Mouse (Mus musculus) retina, embryonic 14.5 days (tissue): ENCODE data around the gene Pappa2.

Experiments used
- DNase-seq: peaks from one replicate; pipeline ENCODE4 v3.0.0-alpha.2; 2015; ENCODE audit warnings: low spot score

The Pappa2 gene

DNA sequence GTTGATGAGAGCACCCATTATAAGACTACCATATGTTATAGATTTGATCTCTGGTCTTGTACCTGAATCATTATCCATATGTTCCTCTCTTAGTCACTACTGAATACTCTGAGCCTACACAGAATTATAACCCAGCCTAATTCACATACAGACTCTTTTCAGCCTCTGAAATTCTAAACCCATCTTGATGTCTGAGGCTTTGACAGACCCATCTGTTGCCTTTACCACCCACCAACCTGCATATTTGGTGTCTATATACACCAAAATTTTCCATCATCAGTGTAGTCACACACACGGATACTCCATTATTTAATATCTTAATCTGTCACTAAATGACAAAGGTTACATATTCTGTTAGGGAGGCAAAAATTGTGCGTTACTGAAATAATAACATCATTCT lies 69.6 kb downstream of the Pappa2 start:
- DNase-seq, result no peak

DNA sequence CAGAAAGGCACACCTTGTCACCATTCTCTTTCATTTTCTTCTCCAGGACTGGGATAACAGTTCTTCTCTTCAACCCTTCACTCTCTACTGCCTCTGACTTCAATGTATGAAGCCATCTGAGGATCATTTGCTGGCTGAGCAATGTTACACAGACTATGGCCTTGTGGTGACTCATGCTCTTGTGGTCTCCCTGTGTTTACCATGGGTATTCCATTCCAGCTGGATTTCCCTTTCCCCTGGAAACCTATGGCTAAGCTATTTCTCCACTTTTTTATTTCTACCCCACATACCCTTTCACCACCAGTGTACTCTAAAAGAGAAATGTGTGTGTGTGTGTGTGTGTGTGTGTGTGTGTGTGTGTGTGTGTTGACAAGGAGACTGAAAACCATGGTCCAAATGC lies 83.0 kb downstream of the Pappa2 start:
- no peak for DNase-seq

DNA sequence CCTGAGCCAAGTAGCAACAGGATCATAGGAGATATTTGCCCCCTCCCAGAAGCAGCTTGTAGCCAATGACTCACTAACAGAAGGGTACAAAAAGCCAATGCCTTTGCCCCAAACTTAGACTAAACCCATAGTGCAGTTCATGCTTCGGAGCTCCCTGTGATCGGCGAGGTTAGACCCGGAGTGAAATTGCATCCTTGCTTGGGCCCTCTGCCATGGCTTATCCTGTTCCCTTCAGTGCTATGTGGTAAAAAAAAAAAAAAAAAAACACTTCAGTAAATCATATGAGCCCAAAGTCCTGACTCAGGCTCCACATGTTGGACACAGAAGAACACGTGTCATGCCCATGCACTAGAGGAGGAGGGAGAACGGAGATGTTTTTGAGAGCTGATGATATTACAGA lies 85.8 kb downstream of the Pappa2 start:
- no peak for DNase-seq

GRCm38 (mm10) chr1:158875487-158875886 lies 104.8 kb downstream of the Pappa2 start:
- no peak for DNase-seq

DNA sequence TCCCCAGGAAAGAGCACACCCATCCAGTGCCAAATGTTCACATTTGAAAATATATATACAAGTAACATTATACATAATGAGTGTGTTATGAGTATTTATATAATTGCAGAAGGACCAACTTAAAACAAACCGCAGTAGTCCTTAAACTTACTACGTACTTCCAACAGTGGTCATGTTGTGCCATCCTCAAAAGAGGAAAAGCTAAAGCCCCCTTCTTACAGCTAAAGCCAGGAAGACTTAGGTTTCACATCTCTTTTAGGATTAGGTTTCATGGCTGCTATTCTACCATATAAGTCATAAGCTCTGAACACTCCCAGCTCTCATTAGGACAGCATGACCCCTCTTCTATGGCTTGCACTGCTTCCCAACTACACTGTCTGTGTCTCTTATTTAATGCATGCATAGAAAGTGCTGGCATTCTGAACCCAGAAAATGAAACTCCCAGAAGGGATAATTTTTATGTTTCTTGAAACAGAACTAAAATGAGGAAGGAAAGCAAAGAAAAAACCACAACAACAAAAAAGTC lies 105.7 kb downstream of the Pappa2 start:
- no peak for DNase-seq

DNA sequence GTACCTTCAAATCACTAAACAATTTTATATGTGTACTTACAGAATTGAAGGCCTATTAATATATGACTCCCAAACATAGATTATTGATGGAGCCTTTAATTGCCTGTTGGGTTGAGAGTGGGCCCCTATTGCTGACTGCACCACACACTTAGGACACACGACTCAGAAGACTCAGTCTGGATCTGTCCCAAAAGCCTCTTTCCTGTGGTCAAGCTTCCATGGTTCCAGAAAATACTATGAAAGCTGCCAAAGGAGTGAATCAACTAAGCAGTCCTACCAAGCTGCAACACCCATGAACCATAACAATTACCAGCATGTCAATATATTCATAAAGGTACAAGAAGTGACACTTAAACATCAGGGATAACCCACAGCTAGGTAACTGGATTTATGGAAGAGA lies 106.7 kb downstream of the Pappa2 start:
- DNase-seq, result no peak

DNA sequence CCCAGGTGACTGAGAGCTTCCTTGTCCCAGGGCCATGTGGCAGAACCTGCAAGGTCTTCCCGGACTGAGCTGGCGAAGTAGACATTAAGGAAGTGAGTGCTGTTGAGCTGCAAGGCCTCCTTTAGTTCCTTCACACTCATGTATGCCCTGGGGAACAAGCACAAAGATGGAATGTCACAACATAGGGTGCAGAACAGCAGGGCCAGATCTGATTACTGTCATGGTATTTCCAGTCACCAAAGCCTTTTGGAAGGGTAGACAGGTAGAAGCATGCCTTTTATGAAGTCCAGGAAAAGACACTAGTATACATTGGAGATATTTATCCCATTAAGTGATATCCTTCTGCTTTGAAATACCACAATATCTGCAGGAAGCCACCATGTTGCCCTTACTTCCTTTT lies 108.9 kb downstream of the Pappa2 start:
- DNase-seq, result no peak

GRCm38 (mm10) chr1:158860190-158860589 lies 120.1 kb downstream of the Pappa2 start:
- no peak for DNase-seq

GRCm38 (mm10) chr1:158853936-158854882 lies 126.1 kb downstream of the Pappa2 start:
- no peak for DNase-seq

- no peak for DNase-seq
Observed at GRCm38 (mm10) chr1:158852836-158853567, 127.3 kb downstream of the Pappa2 start.

DNA sequence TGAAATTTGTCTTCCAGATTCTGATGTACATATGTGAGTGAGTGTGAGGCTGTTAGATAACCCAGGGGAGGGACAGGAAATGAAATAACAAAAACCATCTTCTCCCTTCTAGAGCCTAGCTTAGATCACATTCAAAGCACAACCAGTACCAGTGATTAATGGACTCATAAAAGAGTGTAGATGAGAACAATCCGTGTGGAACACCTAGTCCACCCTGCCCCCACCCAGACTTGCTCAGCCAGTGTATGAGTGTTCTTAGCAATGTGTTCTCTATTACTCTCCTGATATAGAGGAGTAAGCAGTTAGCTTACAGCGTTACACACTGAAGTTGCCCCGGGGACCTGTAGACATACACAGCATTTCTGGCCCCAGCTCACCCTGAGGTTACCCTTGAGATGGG lies 129.8 kb downstream of the Pappa2 start:
- DNase-seq, result no peak

- DNase-seq, result peak; percentile 21
Observed at GRCm38 (mm10) chr1:158844604-158845003, 135.7 kb downstream of the Pappa2 start.

DNA sequence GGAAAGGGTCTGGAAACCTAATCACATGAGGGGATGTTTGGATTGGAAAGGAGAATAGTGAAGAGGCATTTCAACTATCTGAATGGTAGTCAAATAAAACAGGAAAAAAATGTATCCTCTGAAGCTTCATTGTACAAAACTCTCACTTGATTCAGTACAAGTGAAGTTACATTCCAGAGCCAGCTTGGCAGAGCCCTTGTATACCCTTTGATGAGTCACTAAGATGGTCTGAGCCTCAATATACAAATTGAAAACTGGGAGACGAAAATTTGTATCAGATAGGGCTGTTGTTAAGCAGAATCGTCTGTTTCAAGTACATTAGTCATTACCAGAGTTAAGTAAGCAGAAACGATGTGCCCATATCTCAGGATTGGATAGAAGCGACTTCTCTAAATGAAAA lies 143.1 kb downstream of the Pappa2 start:
- no peak for DNase-seq

DNA sequence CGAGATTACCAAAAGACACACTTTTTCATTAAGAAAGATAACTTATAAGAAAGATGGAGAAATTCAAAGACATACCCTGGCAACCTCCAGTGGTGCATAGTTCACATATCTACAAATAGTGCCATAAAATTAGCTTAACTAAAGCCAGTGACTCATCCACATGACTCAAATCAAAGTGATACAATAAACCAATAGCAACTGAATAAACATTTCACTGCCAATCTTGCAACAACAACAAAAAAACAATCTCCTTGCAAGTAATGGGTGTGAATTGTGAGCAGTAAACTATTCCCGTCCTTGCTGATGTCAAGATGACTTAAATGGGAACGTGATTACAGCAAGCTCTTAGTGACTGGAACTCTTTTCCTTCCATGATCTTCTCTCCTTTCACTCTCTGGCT lies 150.1 kb downstream of the Pappa2 start:
- DNase-seq, result no peak

DNA sequence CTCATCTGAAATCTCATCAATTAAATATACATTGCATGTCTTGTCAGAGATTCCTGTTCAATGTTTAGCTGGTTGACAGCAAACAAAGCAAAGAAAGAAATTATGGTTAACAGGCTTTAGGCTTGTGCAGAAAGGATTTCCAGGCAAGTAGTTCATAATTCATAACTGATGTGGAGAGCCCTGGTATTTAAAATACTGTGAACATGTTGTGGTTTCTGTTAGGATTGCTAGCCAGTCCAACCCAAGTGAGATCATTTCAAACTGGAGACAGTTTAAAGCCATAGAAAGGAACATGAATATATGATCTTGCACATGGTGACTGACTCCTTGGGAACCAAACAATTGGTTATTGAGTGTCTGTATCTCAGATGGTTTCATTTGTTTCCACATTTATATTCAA lies 152.4 kb downstream of the Pappa2 start:
- no peak for DNase-seq

GRCm38 (mm10) chr1:158819676-158820075 lies 160.6 kb downstream of the Pappa2 start:
- no peak for DNase-seq

- no peak for DNase-seq
Observed at GRCm38 (mm10) chr1:158816479-158816878, 163.8 kb downstream of the Pappa2 start.

- DNase-seq, result no peak
Observed at GRCm38 (mm10) chr1:158811887-158812286, 168.4 kb downstream of the Pappa2 start.

DNA sequence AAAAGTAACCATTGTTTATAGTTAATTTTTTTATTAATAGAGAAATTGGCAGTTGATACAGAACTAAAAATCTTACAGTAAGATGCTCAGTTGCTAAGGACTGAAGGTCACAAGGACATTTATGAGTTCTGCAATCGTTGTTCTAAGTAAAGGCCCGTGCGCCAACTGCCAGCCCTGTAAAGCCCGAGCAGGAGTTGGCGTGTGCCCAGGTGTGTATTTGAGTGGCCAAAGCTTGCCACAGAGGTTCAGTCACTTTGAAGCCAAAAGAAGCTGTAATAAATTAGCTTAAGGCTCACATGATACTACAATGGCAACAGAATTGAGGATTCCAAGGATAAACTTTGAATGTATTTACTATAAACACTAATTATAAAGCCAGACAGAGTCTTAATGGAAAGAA lies 204.8 kb downstream of the Pappa2 start:
- DNase-seq, result no peak

GRCm38 (mm10) chr1:158773102-158773501 lies 207.2 kb downstream of the Pappa2 start:
- DNase-seq, result peak; percentile 11

GRCm38 (mm10) chr1:158770756-158771155 lies 209.5 kb downstream of the Pappa2 start:
- no peak for DNase-seq

DNA sequence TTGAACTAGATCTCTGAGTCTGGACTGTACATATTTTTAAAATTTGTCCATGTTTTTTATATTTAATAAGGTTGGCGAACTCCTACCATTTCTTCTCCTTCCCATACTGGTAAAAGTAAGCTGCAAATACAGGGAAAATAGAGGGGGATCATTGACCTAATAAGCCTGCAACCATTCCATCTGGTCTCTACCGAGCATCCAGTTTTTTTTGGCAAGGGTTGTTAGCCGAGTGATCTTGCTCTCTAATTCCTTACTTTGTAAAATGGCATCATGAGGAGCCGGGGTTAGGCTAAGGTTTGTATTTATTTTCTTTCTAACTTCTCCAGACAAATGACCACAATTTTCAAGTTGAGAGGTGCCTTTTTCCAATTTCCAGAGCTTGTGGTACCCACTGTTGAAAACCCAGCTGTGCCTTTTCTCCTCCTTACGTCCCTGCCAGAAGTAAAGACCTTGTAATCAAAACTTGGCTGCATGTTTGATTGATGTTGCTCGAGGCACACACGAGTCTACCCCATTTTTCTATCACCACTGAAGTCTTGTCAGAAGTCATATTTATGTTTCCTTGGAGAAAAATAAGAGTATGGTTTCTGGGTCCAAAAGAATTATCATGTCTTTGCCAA lies 210.1 kb downstream of the Pappa2 start:
- no peak for DNase-seq

DNA sequence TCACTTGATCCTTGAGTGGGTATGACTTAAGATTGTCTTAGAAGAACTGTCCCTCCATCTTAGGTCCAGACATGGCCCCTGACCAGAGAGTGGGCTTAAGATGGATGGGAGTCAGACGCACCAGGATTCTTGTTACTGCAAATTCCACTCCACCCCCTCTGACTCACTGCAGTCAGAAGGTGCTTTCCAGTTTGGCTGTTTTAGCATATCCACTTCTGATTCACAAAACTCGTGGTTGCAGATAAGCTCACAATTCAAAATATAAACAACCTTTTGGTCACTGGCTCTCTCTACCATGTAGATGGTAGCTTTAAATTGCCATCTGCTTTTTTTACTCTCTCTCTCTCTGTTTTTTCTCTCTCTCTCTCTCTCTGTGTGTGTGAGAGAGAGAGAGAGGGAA lies 214.4 kb downstream of the Pappa2 start:
- no peak for DNase-seq
